Mouse (Mus musculus) lung, adult 18-20 months (tissue): ENCODE measurements around the gene Tmem117.

ENCODE experiments used
- DNase-seq, 2 experiments: peaks; one replicate each; pipeline ENCODE4 v3.0.0; 2022; ENCODE audit warnings: mixed read lengths in 2 of 2

Tmem117 gene

DNA sequence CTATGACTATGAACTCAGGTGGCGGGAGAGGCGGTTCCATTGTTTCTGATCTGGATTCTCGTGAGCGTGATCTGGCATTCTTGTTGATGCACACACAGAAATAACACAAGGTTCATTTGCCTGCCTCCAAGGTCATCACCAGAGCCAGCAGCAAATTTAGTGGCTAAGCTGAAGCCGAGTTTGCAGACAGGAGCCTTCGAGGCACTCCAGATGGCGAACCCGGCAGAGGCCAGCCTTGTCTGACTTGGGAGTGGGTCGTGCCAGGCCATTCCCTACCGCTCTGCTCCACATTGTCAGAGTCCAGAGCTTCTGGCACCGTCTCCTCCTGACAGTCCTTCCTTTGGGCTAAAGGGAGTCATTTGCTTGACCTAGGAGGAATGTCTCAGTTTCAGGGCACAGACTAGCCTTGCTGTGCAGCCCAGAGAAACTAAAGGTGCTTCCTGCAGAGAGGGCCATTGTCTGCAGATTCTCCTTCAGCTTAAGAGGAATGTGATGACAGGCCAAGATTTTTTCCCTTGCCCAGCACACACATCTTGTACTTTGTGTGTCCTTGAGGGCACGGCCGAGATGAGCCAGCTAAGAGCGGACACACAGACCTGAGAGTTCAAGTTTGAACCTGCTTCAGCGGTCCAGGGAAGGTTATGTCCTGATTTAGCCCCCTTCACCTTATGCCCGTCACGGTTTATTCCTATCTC is 20.2 kb downstream of the Tmem117 start:
- DNase-seq, result peak in 1 of 2 experiments; percentile 24

DNA sequence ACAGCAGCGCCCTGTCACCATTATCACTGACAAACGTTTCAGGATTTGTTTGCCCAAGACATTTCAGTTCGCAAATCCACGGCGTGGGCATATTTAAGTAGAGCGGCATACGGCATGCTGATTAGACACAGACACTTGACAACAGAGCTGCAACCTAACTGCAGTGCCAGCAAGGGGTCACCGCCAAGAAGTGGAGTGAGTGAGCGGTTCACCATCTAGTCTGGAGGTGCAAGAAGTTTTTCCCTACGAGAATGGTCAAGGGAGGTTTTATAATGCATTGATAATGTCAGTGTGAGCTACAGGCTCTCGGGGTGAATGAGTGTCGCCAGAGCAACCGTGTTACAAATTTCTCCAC is 20.7 kb downstream of the Tmem117 start:
- no peak for DNase-seq

DNA sequence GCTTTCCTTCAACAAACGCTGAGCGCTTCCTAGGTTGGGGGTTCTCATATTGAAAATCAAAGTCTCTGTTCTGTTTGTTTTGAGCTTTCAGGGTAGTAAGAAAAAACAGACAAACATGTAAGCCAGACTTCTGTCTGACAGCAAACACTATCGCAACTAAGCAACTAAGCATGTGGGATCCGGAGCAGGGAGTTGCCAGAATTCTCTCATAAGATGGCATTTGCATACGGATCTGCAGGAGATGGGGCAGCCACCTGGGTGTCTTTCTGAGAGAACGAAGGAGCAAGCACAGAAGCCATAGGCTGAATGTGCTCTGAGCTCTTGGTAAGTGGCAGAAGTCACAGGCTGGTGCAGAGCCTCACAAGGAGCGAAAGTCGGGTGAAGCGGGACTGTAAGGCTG is 22.3 kb downstream of the Tmem117 start:
- DNase-seq, result no peak

DNA sequence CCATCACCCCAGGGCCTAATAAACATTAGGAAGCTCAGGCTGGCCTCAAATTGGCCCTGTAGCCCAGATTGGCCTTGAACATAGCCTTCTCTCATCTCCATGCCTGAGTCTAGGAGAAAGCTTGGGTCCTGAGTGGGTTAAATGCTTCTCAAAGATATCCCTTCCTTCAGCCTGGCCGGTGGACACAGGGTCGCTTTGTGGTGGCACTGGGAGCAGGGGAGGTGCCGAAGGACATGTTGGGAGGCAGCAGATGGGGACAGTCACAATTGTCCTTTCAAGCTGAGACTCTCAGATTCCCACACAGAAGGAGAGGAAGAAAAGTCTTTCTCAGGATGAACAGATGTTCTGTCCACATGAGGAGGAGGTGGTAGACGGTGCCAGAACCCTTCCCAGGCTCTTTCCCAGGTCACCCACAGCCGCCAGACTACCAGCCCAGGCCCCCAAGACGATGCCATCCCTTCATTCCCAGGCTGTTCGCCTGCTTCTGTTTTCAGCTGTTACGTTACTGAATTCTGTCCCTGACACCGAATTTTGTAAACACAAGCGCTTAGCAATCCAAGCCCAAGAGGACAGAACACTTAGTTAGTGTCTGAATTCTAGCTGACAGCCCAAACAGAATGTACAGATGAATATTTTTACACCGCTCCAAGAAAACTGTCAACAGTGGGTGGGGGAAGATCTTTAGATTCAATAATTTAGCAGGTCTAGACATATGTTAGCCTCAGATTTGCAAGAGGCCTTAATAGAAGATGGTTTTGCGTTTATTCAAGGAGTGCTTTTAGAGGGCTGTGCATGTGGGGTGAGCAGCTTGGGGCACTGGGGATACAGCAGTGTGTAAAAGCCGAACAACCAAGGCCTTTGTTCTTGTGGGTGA is 23.2 kb downstream of the Tmem117 start:
- no peak for DNase-seq

DNA sequence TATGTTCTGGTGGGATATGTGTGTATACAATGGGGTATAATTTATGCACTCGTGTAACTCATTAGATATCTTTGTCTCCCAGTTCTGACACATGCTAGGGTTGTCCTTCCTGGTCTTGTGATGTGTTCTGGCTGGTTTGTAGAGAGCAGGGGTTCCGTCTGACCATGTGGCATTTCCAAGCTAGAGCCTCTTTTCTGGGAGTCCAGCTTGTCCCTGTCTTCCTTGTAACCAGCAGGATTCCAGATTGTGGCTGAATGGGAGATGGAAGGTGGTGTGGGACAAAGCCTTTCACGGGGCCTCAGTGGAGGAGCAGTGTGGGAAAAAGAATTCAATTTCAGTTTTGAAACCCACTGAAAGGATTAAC is 23.8 kb downstream of the Tmem117 start:
- no peak for DNase-seq

DNA sequence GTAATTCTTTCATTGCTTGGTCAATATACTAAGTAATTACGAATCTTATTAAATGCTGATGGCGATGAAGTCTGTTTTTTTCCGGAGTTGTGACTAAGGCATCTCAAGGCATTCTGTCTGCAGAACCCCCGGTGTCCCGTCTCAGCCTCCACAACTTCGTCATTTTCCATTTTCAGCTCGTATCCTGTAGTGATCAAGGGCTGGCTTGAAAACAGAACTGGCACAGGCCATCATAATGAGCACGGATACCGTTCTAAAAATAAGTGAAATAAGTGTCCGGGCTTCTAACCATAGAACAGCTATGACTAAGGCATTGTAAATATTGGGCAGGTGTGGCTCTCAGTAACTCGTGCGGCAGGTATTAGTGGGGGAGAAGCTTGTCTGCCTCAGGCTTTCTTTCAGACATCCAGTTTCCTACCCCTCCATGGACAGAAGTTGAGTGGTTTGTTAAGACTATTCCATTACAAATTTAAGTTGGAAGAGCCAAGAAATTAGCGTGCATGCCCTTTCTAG is 26.8 kb downstream of the Tmem117 start:
- peak in 1 of 2 experiments; percentile 33 for DNase-seq

DNA sequence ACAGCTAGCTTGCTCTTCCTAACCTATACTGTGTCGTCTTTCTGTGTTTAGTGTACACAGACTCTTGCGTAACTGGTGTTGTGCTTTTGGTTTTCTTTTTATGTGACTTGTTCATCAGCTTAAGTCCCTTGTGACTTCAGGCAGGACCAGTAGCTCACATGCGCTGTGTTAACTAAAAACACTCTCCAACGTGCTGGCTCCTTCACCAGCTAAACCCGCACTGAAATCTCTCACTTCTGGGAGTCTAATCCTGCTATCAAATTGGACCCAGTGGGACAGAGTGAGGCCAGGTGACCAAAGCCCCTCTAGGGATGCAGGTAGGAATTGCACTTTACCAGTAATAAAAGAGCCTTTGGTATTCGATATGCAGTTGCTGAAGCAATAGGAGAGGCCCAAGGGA is 28.9 kb downstream of the Tmem117 start:
- DNase-seq, result no peak

DNA sequence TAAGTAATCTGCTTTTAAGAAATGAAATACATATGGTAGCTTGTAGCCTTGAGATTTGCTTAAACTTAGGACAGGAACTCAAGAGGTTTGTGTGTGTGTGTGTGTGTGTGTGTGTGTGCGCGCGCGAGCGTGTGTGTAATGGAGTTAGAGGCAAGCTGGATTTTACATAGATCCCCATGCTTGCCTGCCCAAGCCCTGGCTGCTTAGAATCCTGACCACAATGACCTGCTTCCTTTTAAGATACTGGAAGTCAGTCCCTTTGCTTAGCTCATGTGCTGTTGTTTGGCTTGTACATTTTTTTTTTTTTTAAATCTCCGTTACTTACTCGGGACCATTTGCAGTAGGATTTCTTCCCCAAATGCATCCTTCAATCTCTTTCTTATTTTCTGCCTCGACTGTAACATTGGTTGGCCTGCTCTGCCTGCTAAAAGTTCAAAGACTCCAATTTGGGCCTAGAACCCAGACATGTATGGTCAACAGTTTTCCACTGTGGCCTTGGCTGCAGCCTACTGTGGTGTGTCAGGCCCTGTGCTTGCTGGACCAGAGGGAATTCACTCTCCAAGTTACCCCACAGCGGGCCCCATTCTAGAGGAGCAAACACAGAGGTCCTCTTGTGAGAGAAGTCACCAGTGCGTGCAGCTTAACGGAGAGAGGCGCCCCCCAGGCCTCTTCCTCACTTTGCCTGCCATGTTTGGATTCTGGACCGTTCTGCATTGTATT is 29.5 kb downstream of the Tmem117 start:
- DNase-seq, result no peak

DNA sequence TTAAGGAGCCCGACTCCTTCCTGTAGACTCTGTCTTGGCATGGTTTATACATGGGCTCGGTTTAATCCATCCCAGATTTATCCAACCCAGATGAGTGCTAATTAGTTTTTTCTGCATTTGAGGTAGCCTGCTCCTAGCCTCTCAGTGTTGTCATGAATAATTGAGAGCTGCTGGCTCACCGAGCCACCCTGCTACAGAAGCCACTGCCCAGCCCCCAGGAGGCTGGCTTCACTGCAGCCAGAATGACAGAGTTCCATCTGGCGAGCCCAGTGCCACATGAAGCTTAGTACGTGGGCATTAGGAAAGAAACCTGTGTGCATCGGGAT is 30.0 kb downstream of the Tmem117 start:
- no peak for DNase-seq

DNA sequence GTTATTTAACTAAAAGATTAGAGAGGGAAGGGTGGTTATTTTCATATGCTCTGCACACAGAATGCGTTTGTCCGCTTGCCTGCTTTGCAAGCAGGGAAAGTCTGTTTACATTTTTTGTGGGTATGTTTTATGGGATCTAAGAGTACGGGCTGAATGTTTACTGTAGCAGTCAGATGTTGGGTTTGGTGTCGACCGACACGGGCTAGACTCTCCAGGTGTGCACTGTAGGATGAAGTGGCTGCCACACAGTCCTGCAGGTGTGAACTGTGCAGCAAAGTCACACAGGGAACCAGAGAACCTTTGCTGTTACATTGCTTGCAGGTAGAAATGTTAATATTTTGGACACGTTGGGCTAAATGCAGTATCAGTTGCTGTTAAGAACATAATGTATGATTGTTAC is 31.9 kb downstream of the Tmem117 start:
- no peak for DNase-seq

DNA sequence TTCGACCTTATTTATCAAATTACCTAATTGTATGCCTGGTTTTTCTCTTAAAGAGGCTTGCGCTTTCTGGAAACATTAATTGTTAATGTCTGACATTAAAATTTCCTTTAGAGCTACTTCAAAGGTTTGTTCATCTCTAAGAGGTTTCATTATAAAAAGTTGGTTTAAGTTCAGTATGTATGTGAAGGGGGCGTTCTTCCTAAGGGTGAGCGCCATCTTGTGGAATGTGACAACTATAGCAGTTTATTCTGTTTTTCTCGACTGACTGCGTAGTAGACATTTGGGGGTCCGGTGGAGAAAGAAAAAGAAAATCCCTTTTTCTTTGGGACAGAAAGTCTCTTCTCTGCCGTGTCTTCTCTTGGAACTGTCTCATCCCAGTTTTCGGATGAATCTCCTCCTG is 32.4 kb downstream of the Tmem117 start:
- DNase-seq, result peak in 1 of 2 experiments; percentile 21

DNA sequence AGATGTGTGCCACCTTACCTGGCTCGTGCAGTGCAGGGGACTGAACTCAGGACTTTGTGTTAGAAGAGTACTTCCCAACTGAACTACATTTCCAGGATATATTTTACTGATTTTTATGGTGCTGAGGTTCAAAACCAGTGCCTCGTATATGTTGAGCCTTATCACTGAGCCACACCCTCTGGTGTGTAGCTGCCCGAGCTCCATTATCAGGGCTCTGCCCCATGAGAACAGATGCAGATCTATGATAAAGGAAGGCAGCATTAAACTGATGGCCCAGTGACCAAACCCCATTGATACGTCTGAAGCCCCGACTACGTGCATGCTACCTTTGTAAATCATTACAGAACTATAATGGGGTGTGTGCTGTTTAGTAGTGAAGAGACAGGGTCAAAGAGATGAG is 35.6 kb downstream of the Tmem117 start:
- DNase-seq, result no peak

DNA sequence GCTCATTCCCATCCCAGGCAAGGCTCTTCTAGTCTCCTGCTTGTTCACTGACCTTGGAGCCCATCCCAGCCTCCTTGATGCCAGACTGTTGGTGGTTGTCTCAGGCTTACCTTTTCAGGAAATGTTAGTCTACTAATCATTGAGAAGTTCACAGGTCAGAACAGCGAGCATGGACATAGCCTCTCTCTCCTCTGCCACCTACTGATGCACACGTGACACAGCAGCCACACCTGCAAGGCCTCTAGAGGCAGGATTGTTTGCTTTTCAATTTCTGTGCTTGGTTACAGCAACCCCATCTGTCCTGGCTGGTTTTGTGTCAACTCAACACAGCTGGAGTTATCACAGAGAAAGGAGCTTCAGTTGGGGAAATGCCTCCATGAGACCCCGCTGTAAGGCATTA is 52.1 kb downstream of the Tmem117 start:
- DNase-seq, result peak in 1 of 2 experiments; percentile 7

DNA sequence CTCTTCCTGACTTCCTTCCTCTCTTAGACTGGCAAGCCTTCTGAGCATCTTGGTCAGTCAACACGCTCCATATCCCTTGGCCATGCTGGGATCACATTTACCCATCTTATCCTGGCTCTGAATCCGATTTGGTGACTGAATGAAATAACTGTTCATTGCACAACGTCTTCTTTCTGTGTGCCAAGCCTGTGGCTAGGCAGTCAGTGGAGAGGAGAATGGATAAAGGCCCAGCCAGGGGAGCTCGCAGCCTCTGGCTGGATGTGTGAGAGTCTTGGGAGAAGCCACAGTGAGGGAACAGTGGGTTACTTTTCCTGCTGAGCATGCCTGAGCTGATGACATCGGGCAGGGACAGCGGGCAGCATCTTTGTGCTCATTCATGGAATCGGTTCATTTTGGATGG is 55.2 kb downstream of the Tmem117 start:
- no peak for DNase-seq

DNA sequence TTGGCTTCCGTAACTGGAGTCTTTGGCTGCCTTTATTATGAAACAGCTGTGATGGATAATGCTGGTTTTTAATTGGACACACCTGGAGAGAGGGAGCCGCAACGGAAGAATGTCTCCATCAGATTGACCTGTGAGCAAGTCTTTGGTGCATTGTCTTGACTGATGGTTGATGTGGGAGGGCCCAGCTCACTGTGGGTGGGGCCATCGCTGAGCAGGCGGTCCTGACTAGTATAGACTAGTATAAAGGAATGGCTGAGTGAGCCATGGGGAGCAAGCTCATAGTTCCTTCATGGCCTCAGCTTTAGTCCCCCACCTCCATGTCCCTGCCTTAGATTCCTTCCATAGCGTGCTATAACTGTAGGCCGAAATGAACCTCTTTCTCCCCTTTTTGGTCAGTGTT is 58.1 kb downstream of the Tmem117 start:
- no peak for DNase-seq

DNA sequence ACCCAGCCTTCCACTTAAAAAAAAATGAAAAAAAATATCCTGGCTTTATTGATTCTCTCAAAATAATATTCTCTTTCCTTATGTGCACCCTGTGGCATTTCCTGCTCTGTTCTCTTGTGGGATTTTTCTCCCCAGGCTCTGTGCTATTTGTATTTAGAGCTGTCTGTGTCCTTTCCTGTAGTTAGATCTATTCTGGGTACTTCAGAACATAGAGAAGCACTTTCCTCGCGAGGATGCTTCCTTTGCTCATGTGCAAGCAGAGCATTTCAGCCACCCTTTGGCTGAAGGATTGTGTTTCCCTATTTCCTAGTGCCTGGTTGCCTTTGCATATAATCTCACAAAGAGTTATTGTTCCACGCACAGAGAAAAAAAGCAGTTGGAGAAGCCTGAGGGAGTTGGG is 58.6 kb downstream of the Tmem117 start:
- no peak for DNase-seq

DNA sequence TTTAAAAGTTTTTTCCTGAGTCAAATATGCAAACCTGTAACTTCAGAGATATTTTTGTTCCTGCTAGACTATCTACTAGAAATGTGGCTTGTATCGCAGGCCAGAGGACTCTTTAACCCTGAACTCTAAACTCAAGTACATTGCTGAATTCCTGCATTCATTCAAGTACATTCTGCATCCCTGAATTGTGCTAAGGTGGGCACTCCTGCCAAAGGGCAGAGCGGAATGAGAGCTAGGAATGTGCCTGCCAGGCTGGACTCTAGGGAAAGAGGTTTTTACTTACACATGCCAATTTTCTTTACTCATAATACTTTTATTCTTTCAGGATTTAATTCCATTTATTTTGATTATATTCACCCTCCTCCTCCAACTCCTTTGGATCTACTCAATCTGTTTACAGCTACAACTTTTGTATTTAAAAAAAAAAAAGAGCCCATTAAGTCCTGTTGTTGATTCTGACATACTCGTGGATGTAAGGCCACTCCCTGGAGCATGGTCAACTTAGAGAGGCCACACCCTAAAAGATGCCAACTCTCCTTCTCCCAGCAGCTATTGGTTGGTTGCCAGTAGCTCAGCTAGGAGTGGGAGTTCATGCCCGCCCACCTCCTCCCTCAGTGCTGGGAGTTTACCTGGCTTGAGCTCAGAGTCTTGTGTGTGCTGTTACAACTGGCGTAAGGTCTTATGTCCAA is 60.3 kb downstream of the Tmem117 start:
- peak; percentile 16 to 23 for DNase-seq

DNA sequence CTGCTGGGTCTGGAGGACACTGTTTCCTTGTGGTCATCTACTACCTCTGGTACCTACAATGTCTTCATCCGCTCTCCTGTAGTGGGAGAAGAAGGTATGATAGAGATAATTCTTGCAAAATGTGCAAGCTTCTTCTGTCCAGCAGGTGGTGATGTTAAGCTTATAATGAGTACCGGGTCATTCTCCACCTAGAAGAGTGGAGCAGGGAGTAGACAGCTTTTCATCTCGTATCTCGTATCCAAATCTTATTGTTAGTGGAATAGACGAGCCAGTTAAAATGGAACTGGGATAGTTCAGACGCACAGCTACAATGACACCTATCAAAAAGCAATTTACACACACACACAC is 60.8 kb downstream of the Tmem117 start:
- DNase-seq, result no peak

DNA sequence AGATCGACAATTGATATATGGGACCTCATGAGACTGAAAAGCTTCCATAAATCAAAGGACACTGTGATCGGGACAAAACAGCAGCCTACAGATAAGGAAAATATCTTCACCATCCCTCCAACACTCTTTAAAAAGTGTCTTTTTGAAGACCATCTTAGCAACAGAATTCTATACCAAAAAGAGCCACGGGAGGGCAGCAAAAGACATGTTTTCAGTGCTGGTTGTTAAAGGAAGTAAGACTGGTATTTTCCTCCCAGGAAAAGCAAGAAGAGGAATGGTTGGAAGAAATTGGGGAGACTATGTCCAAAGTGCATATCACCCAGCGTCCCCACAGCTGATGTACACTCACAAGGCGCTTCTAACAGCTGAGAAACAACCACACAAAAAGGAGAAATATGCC is 93.7 kb downstream of the Tmem117 start:
- DNase-seq, result peak in 1 of 2 experiments; percentile 10

DNA sequence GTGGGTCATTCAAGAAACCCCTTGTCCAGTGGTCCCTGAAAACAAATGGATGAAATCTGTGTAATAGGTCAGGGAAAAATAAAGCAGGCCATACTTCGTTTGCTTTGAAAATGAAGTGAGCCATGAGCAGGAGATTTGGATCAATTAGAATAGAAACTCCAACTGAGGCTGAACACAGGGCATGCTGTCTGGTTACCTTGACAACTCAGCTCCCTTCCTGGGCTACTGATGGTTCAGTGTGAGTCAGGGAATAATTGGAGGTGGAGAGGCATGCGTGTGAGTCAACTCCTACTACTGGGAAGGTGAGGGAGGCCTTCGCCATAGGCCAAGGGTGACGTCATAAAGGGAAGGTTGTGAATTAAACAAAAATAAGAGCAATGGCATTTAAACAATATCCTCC is 103.1 kb downstream of the Tmem117 start:
- DNase-seq, result no peak

DNA sequence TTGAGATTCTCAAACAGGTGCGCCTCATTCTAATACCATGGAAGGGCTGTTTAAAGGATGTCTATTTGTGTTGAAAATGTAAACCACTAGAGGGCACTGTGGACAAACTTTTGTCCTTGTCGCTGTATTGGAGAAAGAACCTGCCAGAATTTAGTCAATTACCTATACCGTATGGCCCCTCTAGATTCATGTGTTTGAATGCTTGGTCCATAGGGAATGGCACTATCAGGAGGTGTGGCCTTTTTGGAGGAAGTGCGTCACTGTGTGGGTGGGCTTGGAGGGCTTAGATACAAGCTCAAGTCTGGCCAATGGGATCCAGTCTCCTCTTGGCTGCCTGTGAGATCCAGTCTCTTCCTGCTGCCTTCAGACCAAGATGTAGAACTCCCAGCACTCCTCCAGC is 140.2 kb downstream of the Tmem117 start:
- no peak for DNase-seq

DNA sequence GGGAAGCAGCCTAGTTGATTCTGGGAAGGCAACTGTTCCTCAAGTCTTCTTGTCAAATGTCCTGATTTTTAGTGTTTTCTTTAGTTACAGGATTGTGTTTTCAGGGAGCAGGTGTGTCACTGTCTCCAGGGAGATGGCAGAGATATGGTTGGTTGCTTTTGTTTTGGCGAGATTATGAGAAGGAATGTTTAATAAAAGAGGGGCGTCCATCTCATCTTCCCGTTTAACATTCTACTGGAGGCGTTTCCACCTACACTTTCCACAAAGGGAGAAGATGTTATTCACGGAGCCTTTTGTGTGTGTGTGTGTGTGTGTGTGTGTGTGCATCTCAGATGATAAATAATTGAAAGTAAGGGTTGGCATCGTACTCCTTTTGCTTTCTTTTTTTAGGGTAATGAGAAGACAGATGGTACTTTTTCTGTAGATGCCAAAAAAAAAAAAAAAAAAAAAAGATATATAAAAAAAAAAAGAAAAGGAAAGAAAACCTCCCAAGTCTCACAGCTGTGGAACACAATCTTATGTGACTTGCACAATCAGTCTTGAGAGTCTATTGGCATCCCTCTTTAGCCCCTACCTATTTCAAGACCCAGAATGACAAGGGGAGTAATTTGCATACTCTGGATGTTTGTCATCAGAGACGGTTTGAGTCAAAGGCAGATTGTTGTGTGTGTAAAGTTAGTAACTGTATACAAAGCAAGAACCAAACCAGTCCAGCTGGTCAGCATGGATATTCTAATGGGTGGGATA is 142.0 kb downstream of the Tmem117 start:
- DNase-seq, result no peak

DNA sequence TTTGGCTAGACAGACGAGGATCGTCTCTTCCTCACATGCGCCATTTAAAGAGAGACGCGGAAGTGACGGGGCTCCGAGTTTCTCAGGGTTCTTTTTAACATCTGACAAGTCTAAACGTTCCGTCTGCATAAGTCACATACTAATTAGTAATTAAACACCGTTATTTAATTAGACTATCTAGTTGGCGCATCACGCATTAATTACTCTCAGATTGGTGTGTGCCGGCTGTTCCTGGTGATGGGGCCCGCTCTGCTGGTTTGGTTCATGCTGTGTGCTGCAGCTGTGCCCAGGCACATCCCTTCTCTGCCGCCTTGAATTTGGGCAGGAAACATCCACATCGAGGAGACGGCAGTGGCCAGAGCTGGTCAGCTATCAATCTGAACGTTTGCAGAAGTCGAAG is 142.7 kb downstream of the Tmem117 start:
- DNase-seq, result no peak
